Mouse (Mus musculus): Measurements from ENCODE around the gene Selenow. TPM values are rescaled to one million over a fixed set of nuclear protein-coding genes. Genes with fewer than 3 reads are reported as not detected.

Gene Selenow
- polyA plus RNA-seq (2015; fragmentation: Nextera tagmentation; extraction: Ambion mirVana), result 1,286 and 1,320 TPM in 2 replicates

DNA sequence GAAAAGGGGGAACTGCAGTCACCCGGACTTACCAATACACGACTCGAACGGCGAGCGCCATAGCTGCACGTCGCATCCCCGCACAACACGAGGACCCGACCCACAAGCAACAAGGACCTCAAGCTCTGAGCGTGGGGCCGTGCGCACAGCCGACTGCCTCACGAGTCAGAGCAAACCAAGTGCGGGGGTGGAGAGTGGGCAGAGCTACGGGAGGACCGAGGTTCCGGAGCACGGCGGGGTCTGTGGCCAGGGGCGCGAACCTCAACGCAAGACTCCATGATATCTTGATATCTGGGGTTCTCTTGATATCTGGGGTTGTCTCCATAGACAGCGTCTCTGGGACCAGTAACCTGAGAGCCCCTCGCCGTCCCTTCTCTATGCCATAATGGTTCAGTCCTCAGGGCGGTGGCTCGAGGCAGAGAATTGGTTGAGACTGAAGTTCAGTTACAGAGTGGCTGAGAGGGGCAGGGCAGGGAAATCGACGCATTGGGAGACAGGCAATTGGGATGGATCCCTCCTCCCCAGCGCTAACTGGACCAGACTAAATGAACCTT lies at the start of gene Selenow:
Gene Selenow, minus strand, starts transcription at position 183 of the 554 bp plus-strand sequence.
- WGBS, result 0% methylated on average over 33 of the region's 33 CpGs
- peak within 1 kb of the TSS; percentile 75 for H3K9ac ChIP-seq (replicated peaks)
- H3K27ac ChIP-seq, result peak within 1 kb of the TSS; percentile 71
- peak within 1 kb of the TSS; percentile 85 for H3K4me2 ChIP-seq (replicated peaks)
- H3K4me3 ChIP-seq (replicated peaks), result peak within 1 kb of the TSS; percentile 80
- H3K27me3 ChIP-seq, result 0 out of 2 replicates have a peak, but pooled peaks cover 9% of the 10 kb centered on the region
- peak; percentile 95 for ATAC-seq
- no peaks in the 10 kb centered on the region for H3K9me3 ChIP-seq
- peaks cover 23% of the 10 kb centered on the region for H3K4me1 ChIP-seq (replicated peaks)
- H3K36me3 ChIP-seq, result peaks cover 32% of the 10 kb centered on the region

DNA sequence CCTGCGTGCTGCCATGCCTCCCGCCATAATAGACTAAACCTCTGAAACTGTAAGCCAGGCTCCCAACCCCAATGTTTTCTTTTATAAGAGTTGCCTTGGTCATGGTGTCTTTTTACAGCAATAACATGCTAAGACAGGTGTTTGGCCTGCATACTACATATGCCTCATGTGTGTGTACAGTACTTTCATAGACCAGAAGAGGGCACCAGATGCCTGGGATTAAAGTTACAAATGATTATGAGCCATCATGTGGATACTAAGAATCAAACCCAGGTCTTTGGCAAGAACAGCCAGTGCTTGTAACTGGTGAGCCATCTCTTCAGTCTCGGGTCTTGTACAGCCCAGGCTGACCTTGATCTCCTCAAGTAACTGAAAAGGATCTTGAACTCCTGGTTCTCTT lies 47.5 kb upstream of the Selenow start:
- H3K27me3 ChIP-seq, result no peaks in the 10 kb centered on the region
- H3K9me3 ChIP-seq, result no peaks in the 10 kb centered on the region
- H3K4me3 ChIP-seq (replicated peaks), result no peak overlapping the region
- H3K9ac ChIP-seq (replicated peaks), result no peak overlapping the region
- 86% methylated on average over 3 of the region's 3 CpGs for WGBS
- 0 out of 2 replicates have a peak, but pooled peaks cover 4% of the 10 kb centered on the region for H3K4me1 ChIP-seq (replicated peaks)
- no peak overlapping the region for H3K27ac ChIP-seq
- no peak overlapping the region for H3K4me2 ChIP-seq (replicated peaks)
- ATAC-seq, result no peak
- peaks cover 47% of the 10 kb centered on the region for H3K36me3 ChIP-seq

DNA sequence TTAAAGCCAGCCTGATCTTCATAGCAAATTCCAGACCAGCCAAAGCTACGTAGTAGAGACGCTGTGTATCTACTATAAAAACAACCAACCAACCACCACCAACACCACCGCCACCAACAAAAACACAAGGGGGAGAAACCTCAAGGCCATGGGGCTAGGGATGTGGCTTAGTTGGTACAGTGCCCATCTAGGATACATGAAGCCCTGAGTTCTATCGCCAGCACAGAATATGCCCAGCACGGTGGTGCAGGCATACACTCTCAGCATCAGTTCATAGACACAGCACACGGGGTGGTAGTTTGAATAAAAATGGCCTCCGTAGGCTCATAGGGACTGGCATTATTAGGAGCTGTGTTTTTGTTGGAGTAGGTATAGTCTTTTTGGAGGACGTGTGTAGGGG lies 46.1 kb upstream of the Selenow start:
- Histone ChIP-seq H3K27me3 (no peaks in the 10 kb centered on the region), H3K9me3 (no peaks in the 10 kb centered on the region), H3K36me3 (peaks cover 36% of the 10 kb centered on the region), H3K4me2 (replicated peaks) (no peak overlapping the region), H3K9ac (replicated peaks) (no peak overlapping the region), H3K4me1 (replicated peaks) (0 out of 2 replicates have a peak, but pooled peaks cover 4% of the 10 kb centered on the region), H3K4me3 (replicated peaks) (no peak overlapping the region), H3K27ac (no peak overlapping the region)
- no peak for ATAC-seq
- 88% methylated on average over 8 of the region's 8 CpGs for WGBS

DNA sequence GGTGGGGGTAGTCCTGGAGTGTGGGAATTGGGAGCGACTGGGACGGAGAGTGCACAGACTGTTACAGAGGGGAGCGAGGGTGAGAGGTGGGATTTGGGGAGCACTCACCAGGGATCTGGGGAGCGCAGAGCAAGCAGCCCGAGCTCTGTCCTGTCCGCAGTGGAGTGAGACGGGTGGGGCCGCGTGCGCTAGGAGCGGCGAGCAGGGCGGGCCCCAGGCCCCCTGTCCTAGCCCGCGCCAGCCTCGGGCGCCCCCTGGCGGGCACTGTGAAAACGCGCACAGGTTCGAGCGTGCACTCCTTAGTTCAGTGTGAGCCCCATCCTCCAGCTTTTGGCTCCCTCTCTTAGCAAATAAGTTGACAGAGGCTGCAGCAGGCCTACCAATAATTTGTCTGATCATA lies 45.1 kb upstream of the Selenow start, which contains the start of gene Ehd2:
Gene Ehd2, minus strand, starts transcription at position 256 of the 400 bp plus-strand sequence.
- H3K36me3 ChIP-seq, result peaks cover 26% of the 10 kb centered on the region
- H3K9me3 ChIP-seq, result no peaks in the 10 kb centered on the region
- H3K4me1 ChIP-seq (replicated peaks), result peaks cover 10% of the 10 kb centered on the region
- H3K27ac ChIP-seq, result no peak within 1 kb of the TSS
- ATAC-seq, result peak; percentile 79
- H3K4me2 ChIP-seq (replicated peaks), result peak within 1 kb of the TSS; percentile 48
- H3K4me3 ChIP-seq (replicated peaks), result peak within 1 kb of the TSS; percentile 31
- H3K9ac ChIP-seq (replicated peaks), result no peak within 1 kb of the TSS
- 1% methylated on average over 21 of the region's 22 CpGs for WGBS
- no peaks in the 10 kb centered on the region for H3K27me3 ChIP-seq

- H3K4me2 ChIP-seq (replicated peaks), result no peak overlapping the region
- no peak overlapping the region for H3K4me3 ChIP-seq (replicated peaks)
- peaks cover 13% of the 10 kb centered on the region for H3K4me1 ChIP-seq (replicated peaks)
- H3K36me3 ChIP-seq, result peaks cover 17% of the 10 kb centered on the region
- no peaks in the 10 kb centered on the region for H3K27me3 ChIP-seq
- ATAC-seq, result no peak
- H3K9ac ChIP-seq (replicated peaks), result no peak overlapping the region
- 69% methylated on average over 3 of the region's 3 CpGs for WGBS
- no peak overlapping the region for H3K27ac ChIP-seq
- no peaks in the 10 kb centered on the region for H3K9me3 ChIP-seq
Observed at GRCm38 (mm10) chr7:15966489-15966888, 44.3 kb upstream of the Selenow start.

GRCm38 (mm10) chr7:15963798-15964652 lies 41.8 kb upstream of the Selenow start:
- 87% methylated on average over 32 of the region's 32 CpGs for WGBS
- Histone ChIP-seq H3K4me2 (replicated peaks) (no peak overlapping the region), H3K27ac (no peak overlapping the region), H3K4me3 (replicated peaks) (no peak overlapping the region), H3K27me3 (no peaks in the 10 kb centered on the region), H3K9ac (replicated peaks) (no peak overlapping the region), H3K4me1 (replicated peaks) (peaks cover 13% of the 10 kb centered on the region), H3K36me3 (no peaks in the 10 kb centered on the region), H3K9me3 (no peaks in the 10 kb centered on the region)
- ATAC-seq, result no peak

GRCm38 (mm10) chr7:15962311-15963288 lies 40.4 kb upstream of the Selenow start:
- ATAC-seq, result peak; percentile 40; the same call in 1 of the 2 replicates
- Histone ChIP-seq H3K4me2 (replicated peaks) (no peak overlapping the region), H3K9ac (replicated peaks) (peak overlapping the region; percentile 19; the same call in 1 of the 2 replicates), H3K4me1 (replicated peaks) (peaks cover 13% of the 10 kb centered on the region), H3K27ac (peak overlapping the region; percentile 30; the same call in 1 of the 2 replicates), H3K36me3 (no peaks in the 10 kb centered on the region), H3K27me3 (no peaks in the 10 kb centered on the region), H3K4me3 (replicated peaks) (no peak overlapping the region), H3K9me3 (no peaks in the 10 kb centered on the region)
- 34% methylated on average over 12 of the region's 12 CpGs for WGBS

DNA sequence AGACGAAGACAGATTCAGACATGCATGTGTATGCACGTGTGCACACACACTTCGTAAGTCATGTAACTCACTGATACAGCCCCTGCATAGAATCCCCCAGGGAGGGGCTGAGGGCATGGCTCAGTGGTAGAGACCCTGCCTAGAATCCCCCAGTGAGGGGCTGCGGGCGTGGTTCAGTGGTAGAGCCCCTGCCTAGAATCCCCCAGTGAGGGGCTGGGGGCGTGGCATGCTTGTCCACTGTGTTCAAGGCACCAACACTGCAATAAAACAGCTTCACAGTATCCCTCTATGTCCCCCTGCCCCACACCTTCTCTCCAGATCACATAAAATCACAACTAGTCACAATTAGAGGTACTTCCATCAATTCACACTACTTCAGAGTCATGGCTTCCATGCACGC lies 39.6 kb upstream of the Selenow start:
- H3K36me3 ChIP-seq, result no peaks in the 10 kb centered on the region
- H3K4me3 ChIP-seq (replicated peaks), result no peak overlapping the region
- H3K4me1 ChIP-seq (replicated peaks), result peaks cover 10% of the 10 kb centered on the region
- WGBS, result 85% methylated on average over 7 of the region's 7 CpGs
- ATAC-seq, result peak; percentile 12; the same call in 1 of the 2 replicates
- H3K27me3 ChIP-seq, result no peaks in the 10 kb centered on the region
- H3K9ac ChIP-seq (replicated peaks), result no peak overlapping the region; the same call in 1 of the 2 replicates
- H3K27ac ChIP-seq, result no peak overlapping the region
- no peaks in the 10 kb centered on the region for H3K9me3 ChIP-seq
- no peak overlapping the region for H3K4me2 ChIP-seq (replicated peaks)

DNA sequence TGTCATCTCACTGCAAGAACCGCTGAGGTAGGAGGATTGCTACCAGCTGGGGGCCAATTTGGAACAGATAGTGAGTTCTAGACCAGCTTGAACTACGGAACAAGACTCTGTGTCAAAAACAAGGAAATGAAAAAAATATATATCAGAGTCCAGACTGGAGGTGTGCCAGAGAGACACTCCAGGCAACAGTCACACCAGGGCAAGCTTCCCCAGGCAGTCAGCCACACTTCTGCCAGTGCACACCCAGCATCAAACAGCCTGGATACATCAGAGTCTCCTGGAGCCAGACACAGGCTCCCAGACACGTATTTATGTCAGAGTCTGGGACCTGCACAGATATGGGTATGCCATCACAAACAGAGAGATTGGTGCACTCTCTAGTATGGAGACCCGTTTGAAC lies 39.0 kb upstream of the Selenow start:
- Histone ChIP-seq H3K27me3 (no peaks in the 10 kb centered on the region), H3K9ac (replicated peaks) (no peak overlapping the region), H3K4me2 (replicated peaks) (no peak overlapping the region), H3K4me3 (replicated peaks) (no peak overlapping the region), H3K9me3 (no peaks in the 10 kb centered on the region), H3K4me1 (replicated peaks) (peaks cover 10% of the 10 kb centered on the region), H3K27ac (no peak overlapping the region), H3K36me3 (no peaks in the 10 kb centered on the region)
- 70% methylated on average over 4 of the region's 4 CpGs for WGBS
- ATAC-seq, result no peak

DNA sequence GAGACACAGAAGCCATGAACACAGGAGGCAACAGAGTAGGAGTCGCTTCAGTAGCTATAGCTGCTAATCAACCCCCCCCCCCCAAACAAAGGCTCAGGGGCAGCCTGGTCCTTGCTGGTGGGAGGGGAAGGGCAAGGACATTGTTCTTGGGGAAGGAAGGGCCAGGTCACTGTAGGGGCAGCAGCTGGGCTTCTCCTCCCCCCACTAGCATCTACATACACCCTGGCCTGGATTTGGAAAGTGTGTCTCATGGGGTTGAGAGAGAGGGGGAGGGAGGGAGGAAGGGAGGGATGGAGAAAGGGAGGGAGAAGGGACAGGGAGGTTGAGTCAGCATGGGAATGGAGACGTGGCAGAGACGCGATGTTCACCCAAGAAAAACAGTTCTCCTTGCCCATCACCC lies 38.5 kb upstream of the Selenow start:
- 40% methylated on average over 4 of the region's 4 CpGs for WGBS

GRCm38 (mm10) chr7:15956143-15956542 lies 33.9 kb upstream of the Selenow start:
- Histone ChIP-seq H3K4me2 (replicated peaks) (no peak overlapping the region), H3K4me1 (replicated peaks) (peaks cover 7% of the 10 kb centered on the region; the same call in 1 of the 2 replicates), H3K27me3 (peaks cover 8% of the 10 kb centered on the region; the same call in 1 of the 2 replicates), H3K4me3 (replicated peaks) (no peak overlapping the region), H3K36me3 (no peaks in the 10 kb centered on the region), H3K9ac (replicated peaks) (no peak overlapping the region), H3K9me3 (0 out of 2 replicates have a peak, but pooled peaks cover 4% of the 10 kb centered on the region), H3K27ac (no peak overlapping the region)
- no peak for ATAC-seq
- 72% methylated on average over 5 of the region's 5 CpGs for WGBS

More for the DNA sequence above, 38.5 kb upstream of the Selenow start:
- H3K4me2 ChIP-seq (replicated peaks), result no peak overlapping the region
- H3K36me3 ChIP-seq, result no peaks in the 10 kb centered on the region
- H3K9ac ChIP-seq (replicated peaks), result no peak overlapping the region
- H3K27ac ChIP-seq, result no peak overlapping the region
- peaks cover 10% of the 10 kb centered on the region for H3K4me1 ChIP-seq (replicated peaks)
- H3K27me3 ChIP-seq, result 0 out of 2 replicates have a peak, but pooled peaks cover 1% of the 10 kb centered on the region
- ATAC-seq, result no peak
- no peaks in the 10 kb centered on the region for H3K9me3 ChIP-seq
- H3K4me3 ChIP-seq (replicated peaks), result no peak overlapping the region

Measured in midbrain, embryonic 13.5 days (tissue).